In the genomic region with DNA sequence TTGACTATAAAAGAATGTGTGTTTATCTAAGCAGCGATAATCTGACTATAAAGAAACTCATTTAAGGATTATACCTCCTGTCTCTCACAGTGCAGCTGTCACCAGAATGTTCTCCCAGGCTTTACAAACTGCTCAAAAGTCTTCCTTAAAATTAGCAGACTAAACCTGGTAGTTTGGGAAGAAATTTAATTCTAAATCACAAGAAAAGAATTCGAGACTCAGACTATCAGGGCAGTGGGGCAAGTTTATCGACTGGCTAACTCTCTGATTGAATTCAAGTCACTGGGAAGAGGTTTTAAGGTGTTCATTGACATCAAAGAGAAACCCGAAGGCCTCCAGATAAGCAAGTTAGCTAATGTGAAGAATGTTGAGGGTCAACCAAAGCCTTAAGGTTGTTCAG, we compare ENCODE assay signal across 27 mouse cellular contexts.
DNase-seq lines count a peak whose midpoint lies in the region; ATAC-seq and TF ChIP-seq lines count a peak whose summit lies in the region.
"Had no signal": no experiment of that assay in that cellular context is flagged by ENCODE, and none has a peak within 500 bp of the region (broad histone marks: within the 10 kb centered on the region; RNA-seq: fewer than 3 reads in every experiment).

No protein-coding gene starts in this region.

- ATAC-seq in forebrain, embryonic 11.5 days (replicated peaks; ENCODE audit: low FRiP score) = no peak; the same call in 1 of the 2 replicates
- ATAC-seq in forebrain, embryonic 13.5 days = no peak
- no peak for ATAC-seq in midbrain, embryonic 12.5 days (ENCODE audit: low FRiP score, low read depth)
- ATAC-seq in midbrain, postnatal 0 days (ENCODE audit: low FRiP score) = no peak
- ATAC-seq in CD4-positive, CD25-positive, alpha-beta regulatory T cell, adult 4 months = no peak
- ATAC-seq: activated CD4-positive, CD25-positive, alpha-beta regulatory T cell, adult 4 months; hindbrain, embryonic 16.5 days; intestine, embryonic 15.5 days had no signal

- TF ChIP-seq EP300 in heart, adult 2 months (IDR thresholded peaks at IDR 0.05; ENCODE audit: insufficient read depth, low read depth, low read length) = no peak

- no peaks in the 10 kb centered on the region for H3K4me1 ChIP-seq in forebrain, embryonic 11.5 days (replicated peaks; ENCODE audit: control insufficient read depth, insufficient read depth, low read length)
- peaks cover 14% of the 10 kb centered on the region for H3K4me1 ChIP-seq in forebrain, embryonic 13.5 days
- peaks cover 3% of the 10 kb centered on the region; the same call in 1 of the 2 replicates for H3K4me1 ChIP-seq in heart, embryonic 10.5 days
- no peaks in the 10 kb centered on the region for H3K4me1 ChIP-seq in heart, adult 2 months (ENCODE audit: control insufficient read depth, insufficient read depth, low read length)
- peaks cover 15% of the 10 kb centered on the region for H3K4me1 ChIP-seq in midbrain, embryonic 12.5 days
- no peaks in the 10 kb centered on the region for H3K4me1 ChIP-seq in midbrain, postnatal 0 days (ENCODE audit: insufficient read depth, low read length)
- H3K4me1 ChIP-seq: embryonic facial prominence, embryonic 15.5 days; heart, embryonic 15.5 days; intestine, embryonic 15.5 days had no signal

- H3K9me3 ChIP-seq in forebrain, embryonic 11.5 days (ENCODE audit: control insufficient read depth, low read length) = no peaks in the 10 kb centered on the region
- H3K9me3 ChIP-seq in forebrain, embryonic 13.5 days (replicated peaks) = no peaks in the 10 kb centered on the region
- H3K9me3 ChIP-seq in heart, embryonic 10.5 days = no peaks in the 10 kb centered on the region
- H3K9me3 ChIP-seq in midbrain, embryonic 12.5 days = no peaks in the 10 kb centered on the region
- no peaks in the 10 kb centered on the region for H3K9me3 ChIP-seq in midbrain, postnatal 0 days (ENCODE audit: low read length)
- H3K9me3 ChIP-seq: embryonic facial prominence, embryonic 15.5 days; heart, embryonic 12.5 days; heart, embryonic 15.5 days; hindbrain, embryonic 10.5 days; hindbrain, embryonic 13.5 days; intestine, embryonic 15.5 days had no signal

- H3K27me3 ChIP-seq in forebrain, embryonic 11.5 days (ENCODE audit: control insufficient read depth, insufficient read depth, low read length) = peaks cover 2% of the 10 kb centered on the region; the same call in 1 of the 2 replicates
- no peaks in the 10 kb centered on the region for H3K27me3 ChIP-seq in forebrain, embryonic 13.5 days
- no peaks in the 10 kb centered on the region for H3K27me3 ChIP-seq in heart, embryonic 10.5 days (ENCODE audit: insufficient read depth, poor library complexity, severe bottlenecking)
- H3K27me3 ChIP-seq in heart, adult 2 months (ENCODE audit: control insufficient read depth, insufficient read depth, low read length) = no peaks in the 10 kb centered on the region
- peaks cover 63% of the 10 kb centered on the region for H3K27me3 ChIP-seq in midbrain, embryonic 12.5 days
- H3K27me3 ChIP-seq in midbrain, postnatal 0 days (ENCODE audit: insufficient read depth, low read length) = no peaks in the 10 kb centered on the region
- H3K27me3 ChIP-seq: embryonic facial prominence, embryonic 15.5 days; heart, embryonic 12.5 days; heart, embryonic 15.5 days; hindbrain, embryonic 13.5 days; intestine, embryonic 15.5 days had no signal

- intact Hi-C loops in heart, adult 2 months (cut with DNase I) = no loop called here

- H3K9ac ChIP-seq in forebrain, embryonic 11.5 days (ENCODE audit: low read length) = no peak overlapping the region
- no peak overlapping the region for H3K9ac ChIP-seq in forebrain, embryonic 13.5 days
- no peak overlapping the region for H3K9ac ChIP-seq in heart, adult 2 months (ENCODE audit: low read depth, low read length)
- no peak overlapping the region for H3K9ac ChIP-seq in midbrain, embryonic 12.5 days (replicated peaks)
- no peak overlapping the region for H3K9ac ChIP-seq in midbrain, postnatal 0 days (replicated peaks; ENCODE audit: low read length, poor library complexity, severe bottlenecking)
- H3K9ac ChIP-seq: embryonic facial prominence, embryonic 15.5 days; heart, embryonic 12.5 days; heart, embryonic 15.5 days; hindbrain, embryonic 13.5 days; intestine, embryonic 15.5 days had no signal

- 0 out of 2 replicates have a peak overlapping the region, but pooled peaks have one; percentile 6 for H3K27ac ChIP-seq in forebrain, embryonic 11.5 days (ENCODE audit: low read depth, low read length)
- no peak overlapping the region for H3K27ac ChIP-seq in forebrain, embryonic 13.5 days
- H3K27ac ChIP-seq in heart, embryonic 10.5 days = no peak overlapping the region
- H3K27ac ChIP-seq in heart, adult 2 months = no peak overlapping the region
- H3K27ac ChIP-seq in midbrain, embryonic 12.5 days (replicated peaks) = peak overlapping the region; percentile 46; the same call in 1 of the 2 replicates
- no peak overlapping the region for H3K27ac ChIP-seq in midbrain, postnatal 0 days (ENCODE audit: low read depth, low read length)
- H3K27ac ChIP-seq: embryonic facial prominence, embryonic 15.5 days; heart, embryonic 15.5 days; hindbrain, embryonic 13.5 days; intestine, embryonic 15.5 days had no signal

- WGBS in forebrain, embryonic 11.5 days = 33% methylated on average over 4 of the region's 4 CpGs
- WGBS in forebrain, embryonic 13.5 days = 25% methylated on average over 4 of the region's 4 CpGs
- WGBS in heart, embryonic 10.5 days = 69% methylated on average over 4 of the region's 4 CpGs
- WGBS in heart, adult 2 months = 74% methylated on average over 4 of the region's 4 CpGs
- WGBS in midbrain, embryonic 12.5 days = 29% methylated on average over 4 of the region's 4 CpGs
- WGBS in midbrain, postnatal 0 days = 37% methylated on average over 4 of the region's 4 CpGs

- no peaks in the 10 kb centered on the region for H3K79me2 ChIP-seq in heart, adult 2 months (replicated peaks; ENCODE audit: control insufficient read depth, insufficient read depth, low read length)

- no peak for TF ChIP-seq CTCF in heart, adult 2 months (IDR thresholded peaks at IDR 0.05)
- TF ChIP-seq CTCF in midbrain, postnatal 0 days (IDR thresholded peaks at IDR 0.05) = no peak

- DNase-seq in forebrain, embryonic 11.5 days (ENCODE audit: low spot score) = no peak
- peak; percentile 0 for DNase-seq in heart, embryonic 10.5 days (ENCODE audit: low spot score)
- no peak for DNase-seq in heart, adult 2 months
- no peak for DNase-seq in midbrain, postnatal 0 days (ENCODE audit: low spot score)
- DNase-seq: adrenal gland, adult 8-10 months; adrenal gland, postnatal 25 days; cerebellum, adult 11-12 months; cerebellum, adult 8-10 months; cerebellum, postnatal 10 days; cerebellum, postnatal 36 days; embryo, embryonic 11 days; gastrocnemius, postnatal 10 days; gastrocnemius, postnatal 36 days; heart, postnatal 10 days; heart, postnatal 36 days; kidney, adult 11 months had no signal

- no peak for TF ChIP-seq POLR2A in heart, adult 2 months (IDR thresholded peaks at IDR 0.05; ENCODE audit: insufficient read depth, low read depth, low read length)

- no peak overlapping the region for H3K4me2 ChIP-seq in forebrain, embryonic 11.5 days (ENCODE audit: low read depth, low read length, severe bottlenecking)
- no peak overlapping the region for H3K4me2 ChIP-seq in forebrain, embryonic 13.5 days
- H3K4me2 ChIP-seq in midbrain, embryonic 12.5 days (replicated peaks) = no peak overlapping the region
- no peak overlapping the region for H3K4me2 ChIP-seq in midbrain, postnatal 0 days (ENCODE audit: low read depth, low read length, poor library complexity, severe bottlenecking)
- H3K4me2 ChIP-seq: embryonic facial prominence, embryonic 15.5 days; heart, embryonic 12.5 days; heart, embryonic 15.5 days; hindbrain, embryonic 13.5 days; intestine, embryonic 15.5 days had no signal

- H3K36me3 ChIP-seq in forebrain, embryonic 11.5 days (ENCODE audit: control insufficient read depth, insufficient read depth, low read length) = no peaks in the 10 kb centered on the region
- no peaks in the 10 kb centered on the region for H3K36me3 ChIP-seq in forebrain, embryonic 13.5 days (ENCODE audit: poor library complexity, severe bottlenecking)
- H3K36me3 ChIP-seq in heart, embryonic 10.5 days = no peaks in the 10 kb centered on the region
- no peaks in the 10 kb centered on the region for H3K36me3 ChIP-seq in heart, adult 2 months (ENCODE audit: control insufficient read depth, insufficient read depth, low read length)
- no peaks in the 10 kb centered on the region for H3K36me3 ChIP-seq in midbrain, embryonic 12.5 days
- no peaks in the 10 kb centered on the region for H3K36me3 ChIP-seq in midbrain, postnatal 0 days (ENCODE audit: insufficient read depth, low read length)
- H3K36me3 ChIP-seq: embryonic facial prominence, embryonic 15.5 days; heart, embryonic 12.5 days; heart, embryonic 15.5 days; hindbrain, embryonic 10.5 days; hindbrain, embryonic 13.5 days; intestine, embryonic 15.5 days had no signal

- no peak overlapping the region for H3K4me3 ChIP-seq in forebrain, embryonic 11.5 days (ENCODE audit: low read depth, low read length)
- no peak overlapping the region for H3K4me3 ChIP-seq in forebrain, embryonic 13.5 days
- no peak overlapping the region for H3K4me3 ChIP-seq in heart, embryonic 10.5 days
- H3K4me3 ChIP-seq in heart, adult 2 months = no peak overlapping the region
- H3K4me3 ChIP-seq in midbrain, embryonic 12.5 days = no peak overlapping the region
- no peak overlapping the region for H3K4me3 ChIP-seq in midbrain, postnatal 0 days (ENCODE audit: low read depth, low read length)
- H3K4me3 ChIP-seq: embryonic facial prominence, embryonic 15.5 days; heart, embryonic 12.5 days; heart, embryonic 15.5 days; hindbrain, embryonic 10.5 days; hindbrain, embryonic 13.5 days; intestine, embryonic 15.5 days had no signal

Comparison
In these comparisons a context has a peak if more than half of its experiments do, and no peak if none do; other contexts are left out.
1. H3K27ac ChIP-seq: peak in forebrain, embryonic 11.5 days (single experiment) and midbrain, embryonic 12.5 days (single experiment); none in forebrain, embryonic 13.5 days (single experiment), heart, embryonic 10.5 days (single experiment), heart, adult 2 months (single experiment) and midbrain, postnatal 0 days (single experiment).